Mouse (Mus musculus) Patski (cell line): Measurements from ENCODE around the gene Gm20388. TPM values are rescaled to one million over a fixed set of nuclear protein-coding genes. Genes with fewer than 3 reads are reported as not detected.

ENCODE experiments used
- ATAC-seq: fragments of 100-300 bp; one replicate; pipeline ENCODE4 v1.8.0; 2021
- CTCF ChIA-PET: fragments of 350-600 bp; sonication (Branson Sonifier 250); formaldehyde crosslinking; loops from one replicate; lab custom pipeline; 2022; ENCODE audit warnings: inconsistent platforms; lab: Charles Lee
- POLR2A ChIA-PET: fragments of 350-600 bp; sonication (Branson Sonifier 250); formaldehyde crosslinking; loops from one replicate; lab custom pipeline; 2022; ENCODE audit warnings: antibody characterized with exemption, inconsistent platforms; lab: Charles Lee
- DNase-seq: peaks from one replicate; pipeline ENCODE4 v3.0.0-alpha.2; 2011; ENCODE audit warnings: low read depth, low spot score
- H3K27me3 ChIP-seq: fragments of 371-371 bp; one replicate; pipeline ENCODE4 v1.5.1; 2021
- CTCF ChIP-seq: fragments of 100-300 bp; IDR thresholded peaks from one replicate; pipeline ENCODE4 v1.5.1; 2021
- in situ Hi-C: fragments of 300-500 bp; cut with MboI; formaldehyde crosslinking; loops from 3 replicates; pipeline ENCODE4 v1.11.1; 2018; ENCODE audit warnings: low pct_unique_long_range_greater_than_20kb, mixed read lengths
- polyA plus RNA-seq: library from polyadenylated mRNA; unstranded; gene quantifications from one replicate; pipeline ENCODE4 v1.2.3, GENCODE M21; 2021

The Gm20388 gene
- polyA plus RNA-seq, 1 experiment from 2014 or later: 86.7 TPM

- H3K27me3 ChIP-seq: peaks cover 59% of the 10 kb centered on the region
- ChIA-PET CTCF (no interaction called here), POLR2A (no interaction called here)
- in situ Hi-C loops: no loop called here
- DNase-seq: no peak
- ATAC-seq: no peak
- TF ChIP-seq CTCF: no peak
These were observed 2816.1 kb downstream of the Gm20388 start for GRCm38 (mm10) chr8:122726789-122727188.

GRCm38 (mm10) chr8:122727412-122727811 lies 2816.8 kb downstream of the Gm20388 start:
- DNase-seq (no peak), ATAC-seq (no peak)
- H3K27me3 ChIP-seq: peaks cover 59% of the 10 kb centered on the region
- CTCF ChIA-PET: no interaction called here
- TF ChIP-seq CTCF: no peak
- in situ Hi-C loops: no loop called here
- POLR2A ChIA-PET: no interaction called here

GRCm38 (mm10) chr8:122728630-122729029 lies 2818.0 kb downstream of the Gm20388 start:
- peaks cover 53% of the 10 kb centered on the region for H3K27me3 ChIP-seq
- no peak for ATAC-seq
- in situ Hi-C loops: no loop called here
- no peak for TF ChIP-seq CTCF
- no peak for DNase-seq
- ChIA-PET CTCF (no interaction called here), POLR2A (no interaction called here)

- peaks cover 41% of the 10 kb centered on the region for H3K27me3 ChIP-seq
- TF ChIP-seq CTCF: no peak
- ATAC-seq: no peak
- DNase-seq: no peak
- POLR2A ChIA-PET: no interaction called here
- CTCF ChIA-PET: no interaction called here
- in situ Hi-C loops: no loop called here
These were observed 2824.5 kb downstream of the Gm20388 start for GRCm38 (mm10) chr8:122735110-122735509.

GRCm38 (mm10) chr8:122735542-122736473 lies 2825.2 kb downstream of the Gm20388 start:
- no peak for TF ChIP-seq CTCF
- CTCF ChIA-PET: no interaction called here
- no peak for DNase-seq
- peaks cover 41% of the 10 kb centered on the region for H3K27me3 ChIP-seq
- no peak for ATAC-seq
- POLR2A ChIA-PET: no interaction called here
- in situ Hi-C loops: no loop called here

- in situ Hi-C loops: no loop called here
- DNase-seq (no peak), ATAC-seq (no peak)
- CTCF ChIA-PET: no interaction called here
- POLR2A ChIA-PET: no interaction called here
- peaks cover 45% of the 10 kb centered on the region for H3K27me3 ChIP-seq
- no peak for TF ChIP-seq CTCF
These were observed 2826.0 kb downstream of the Gm20388 start for GRCm38 (mm10) chr8:122736623-122737022.

- in situ Hi-C loops: no loop called here
- DNase-seq: no peak
- CTCF ChIA-PET: no interaction called here
These were observed 2826.4 kb downstream of the Gm20388 start for GRCm38 (mm10) chr8:122737071-122737470.

GRCm38 (mm10) chr8:122737886-122738285 lies 2827.2 kb downstream of the Gm20388 start:
- TF ChIP-seq CTCF: no peak
- ChIA-PET CTCF (no interaction called here), POLR2A (no interaction called here)
- peaks cover 49% of the 10 kb centered on the region for H3K27me3 ChIP-seq
- DNase-seq: no peak
- no peak for ATAC-seq
- in situ Hi-C loops: no loop called here

More at GRCm38 (mm10) chr8:122737071-122737470, 2826.4 kb downstream of the Gm20388 start:
- TF ChIP-seq CTCF: no peak
- peaks cover 46% of the 10 kb centered on the region for H3K27me3 ChIP-seq
- ATAC-seq: no peak
- POLR2A ChIA-PET: no interaction called here

GRCm38 (mm10) chr8:122739102-122739725 lies 2828.6 kb downstream of the Gm20388 start:
- ATAC-seq (no peak), DNase-seq (no peak)
- no peak for TF ChIP-seq CTCF
- ChIA-PET CTCF (no interaction called here), POLR2A (no interaction called here)
- peaks cover 51% of the 10 kb centered on the region for H3K27me3 ChIP-seq
- in situ Hi-C loops: no loop called here

GRCm38 (mm10) chr8:122742471-122742870 lies 2831.8 kb downstream of the Gm20388 start:
- no peak for ATAC-seq
- no peak for DNase-seq
- ChIA-PET POLR2A (no interaction called here), CTCF (no interaction called here)
- no peak for TF ChIP-seq CTCF
- peaks cover 61% of the 10 kb centered on the region for H3K27me3 ChIP-seq
- in situ Hi-C loops: no loop called here
